Mouse (Mus musculus): ENCODE measurements around the gene March10. TPM values are rescaled to one million over a fixed set of nuclear protein-coding genes. Genes with fewer than 3 reads are reported as not detected.
A peak's percentile ranks its signal among the peaks of the same experiment; 100 is the strongest.

Gene March10
- under 1 TPM; 0.20 to 0.89 TPM for total RNA-seq (2021)
- long read RNA-seq, partial matches to known transcripts = 0 of 1 reads
- long read RNA-seq, other reads (novel, unspliced or antisense) = 1 of 1 reads

GRCm38 (mm10) chr11:105456497-105456907 lies at the start of gene March10:
Gene March10 (minus strand): TSS chr11:105456735.
- peak; percentile 74 to 76 for DNase-seq (ENCODE audit: low spot score in 2 of 2)

- DNase-seq (ENCODE audit: low spot score in 2 of 2) = no peak
Observed at GRCm38 (mm10) chr11:105506322-105506721, 49.8 kb upstream of the March10 start.

- no peak for DNase-seq (ENCODE audit: low spot score in 2 of 2)
Observed at GRCm38 (mm10) chr11:105505038-105505437, 48.5 kb upstream of the March10 start.

GRCm38 (mm10) chr11:105502311-105502710 lies 45.8 kb upstream of the March10 start:
- no peak for DNase-seq (ENCODE audit: low spot score in 2 of 2)

- no peak for DNase-seq (ENCODE audit: low spot score in 2 of 2)
Observed at GRCm38 (mm10) chr11:105497505-105497904, 41.0 kb upstream of the March10 start.

- DNase-seq (ENCODE audit: low spot score in 2 of 2) = no peak
Observed at GRCm38 (mm10) chr11:105496665-105497064, 40.1 kb upstream of the March10 start.

- DNase-seq (ENCODE audit: low spot score in 2 of 2) = peak in 1 of 2 experiments; percentile 23
Observed at GRCm38 (mm10) chr11:105495591-105496270, 39.2 kb upstream of the March10 start.

GRCm38 (mm10) chr11:105494786-105495369 lies 38.3 kb upstream of the March10 start:
- DNase-seq (ENCODE audit: low spot score in 2 of 2) = no peak

GRCm38 (mm10) chr11:105492392-105492791 lies 35.9 kb upstream of the March10 start:
- no peak for DNase-seq (ENCODE audit: low spot score in 2 of 2)

GRCm38 (mm10) chr11:105490971-105491370 lies 34.4 kb upstream of the March10 start:
- no peak for DNase-seq (ENCODE audit: low spot score in 2 of 2)

GRCm38 (mm10) chr11:105485412-105485811 lies 28.9 kb upstream of the March10 start:
- no peak for DNase-seq (ENCODE audit: low spot score in 2 of 2)

GRCm38 (mm10) chr11:105484993-105485392 lies 28.5 kb upstream of the March10 start:
- no peak for DNase-seq (ENCODE audit: low spot score in 2 of 2)

- no peak for DNase-seq (ENCODE audit: low spot score in 2 of 2)
Observed at GRCm38 (mm10) chr11:105482747-105483146, 26.2 kb upstream of the March10 start.

- no peak for DNase-seq (ENCODE audit: low spot score in 2 of 2)
Observed at GRCm38 (mm10) chr11:105474746-105475145, 18.2 kb upstream of the March10 start.

- no peak for DNase-seq (ENCODE audit: low spot score in 2 of 2)
Observed at GRCm38 (mm10) chr11:105474352-105474736, 17.8 kb upstream of the March10 start.

- no peak for DNase-seq (ENCODE audit: low spot score in 2 of 2)
Observed at GRCm38 (mm10) chr11:105473716-105474351, 17.3 kb upstream of the March10 start.

GRCm38 (mm10) chr11:105472610-105473009 lies 16.1 kb upstream of the March10 start:
- DNase-seq (ENCODE audit: low spot score in 2 of 2) = no peak

GRCm38 (mm10) chr11:105470896-105471295 lies 14.4 kb upstream of the March10 start:
- no peak for DNase-seq (ENCODE audit: low spot score in 2 of 2)

- DNase-seq (ENCODE audit: low spot score in 2 of 2) = no peak
Observed at GRCm38 (mm10) chr11:105469561-105469960, 13.0 kb upstream of the March10 start.

- DNase-seq (ENCODE audit: low spot score in 2 of 2) = no peak
Observed at GRCm38 (mm10) chr11:105469091-105469507, 12.6 kb upstream of the March10 start.

GRCm38 (mm10) chr11:105468436-105468835 lies 11.9 kb upstream of the March10 start:
- no peak for DNase-seq (ENCODE audit: low spot score in 2 of 2)

- no peak for DNase-seq (ENCODE audit: low spot score in 2 of 2)
Observed at GRCm38 (mm10) chr11:105467816-105468215, 11.3 kb upstream of the March10 start.

Data from layer of hippocampus, adult 18-20 months (tissue).